Mouse (Mus musculus) limb, embryonic 15.5 days (tissue): ENCODE data around the gene Prokr2. TPM values are rescaled to one million over a fixed set of nuclear protein-coding genes. Genes with fewer than 3 reads are reported as not detected.

ENCODE experiments used
- ATAC-seq: fragments of 200-750 bp; cut with Nextera tagmentation; 2 replicates; pipeline ENCODE4 v1.8.0; 2017; ENCODE audit warnings: low read depth, moderate TSS enrichment; ENCODE audit not compliant: insufficient number of reproducible peaks, low FRiP score, low TSS enrichment
- H3K27ac ChIP-seq: fragments of 300-500 bp; sonication (generic); 2 replicates; pipeline ENCODE4 v1.5.1; 2015; ENCODE audit warnings: moderate library complexity, mild to moderate bottlenecking, inconsistent platforms
- H3K27me3 ChIP-seq: fragments of 300-500 bp; sonication (generic); 2 replicates; pipeline ENCODE4 v1.6.1; 2015; ENCODE audit warnings: inconsistent platforms
- H3K36me3 ChIP-seq: fragments of 300-500 bp; sonication (generic); 2 replicates; pipeline ENCODE4 v1.6.1; 2015; ENCODE audit warnings: inconsistent platforms
- H3K4me1 ChIP-seq: fragments of 300-500 bp; sonication (generic); 2 replicates; pipeline ENCODE4 v1.6.1; 2015; ENCODE audit warnings: inconsistent platforms
- H3K4me2 ChIP-seq: fragments of 300-500 bp; sonication (generic); 2 replicates; pipeline ENCODE4 v1.6.1; 2015; ENCODE audit warnings: mild to moderate bottlenecking, inconsistent platforms
- H3K4me3 ChIP-seq: fragments of 300-500 bp; sonication (generic); 2 replicates; pipeline ENCODE4 v1.5.1; 2015; ENCODE audit warnings: mild to moderate bottlenecking, inconsistent platforms
- H3K9ac ChIP-seq: fragments of 300-500 bp; sonication (generic); 2 replicates; pipeline ENCODE4 v1.6.1; 2015; ENCODE audit warnings: inconsistent platforms
- H3K9me3 ChIP-seq: fragments of 300-500 bp; sonication (generic); 2 replicates; pipeline ENCODE4 v1.6.1; 2016; ENCODE audit warnings: inconsistent platforms
- WGBS: fragments of 180-500 bp; shearing (Covaris S2); methylation state at CpG from one replicate; pipeline ENCODE4 v1.1.7; 2015; 5-methylcytosine and 5-hydroxymethylcytosine counted together
- polyA plus RNA-seq: library from polyadenylated mRNA; unstranded; fragments of >200 nt; fragmentation: Nextera tagmentation; extraction: Ambion mirVana; gene quantifications from 2 replicates; pipeline ENCODE4 v1.2.1, GENCODE M21; 2015

The Prokr2 gene
- polyA plus RNA-seq, 1 experiment from 2014 or later = 2.4 TPM

DNA sequence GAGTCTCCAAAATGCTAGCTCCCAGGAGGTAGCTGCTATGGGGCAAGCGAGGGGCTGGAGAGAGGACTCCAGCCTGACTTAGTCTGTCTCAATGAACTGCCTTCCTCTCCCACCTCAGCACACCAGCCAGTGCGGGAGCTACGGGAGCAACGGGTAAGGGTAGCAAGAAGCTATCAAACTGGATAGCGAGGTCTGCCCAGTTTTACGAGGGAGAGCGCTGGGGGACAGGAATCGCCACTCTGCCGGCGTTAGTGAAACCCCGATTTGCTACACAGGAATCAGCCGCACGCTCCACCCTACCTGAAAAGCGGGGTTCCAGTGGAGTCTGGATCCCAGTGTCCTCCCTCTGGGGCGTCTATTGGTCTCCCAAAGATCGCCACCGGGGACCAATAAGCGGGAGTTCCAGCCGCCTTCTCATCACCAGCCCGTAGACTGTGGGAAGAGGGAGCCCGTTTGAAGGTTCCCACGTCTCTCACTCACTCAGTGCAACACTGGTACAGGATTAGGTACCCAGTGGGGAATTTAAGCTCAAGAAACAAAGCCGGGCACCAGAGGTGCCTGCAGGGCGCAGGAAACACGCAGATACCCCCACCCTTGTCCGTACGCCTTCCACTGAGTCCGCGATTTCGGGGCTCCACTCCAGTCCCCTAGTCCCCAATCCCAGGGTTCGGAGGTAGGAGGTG lies 595 bp downstream of the Prokr2 start:
- H3K4me3 ChIP-seq = peak overlapping the region; percentile 48
- ATAC-seq = no peak
- H3K4me1 ChIP-seq = peaks cover 14% of the 10 kb centered on the region
- H3K9me3 ChIP-seq = no peaks in the 10 kb centered on the region
- peak overlapping the region; percentile 87 for H3K4me2 ChIP-seq
- H3K27me3 ChIP-seq = peaks cover 13% of the 10 kb centered on the region
- no peak overlapping the region for H3K27ac ChIP-seq
- H3K36me3 ChIP-seq = no peaks in the 10 kb centered on the region
- under 1% methylated on average over 31 of the region's 31 CpGs for WGBS
- peak overlapping the region; percentile 18; the same call in 1 of the 2 replicates for H3K9ac ChIP-seq

- no peak for ATAC-seq
- Histone ChIP-seq H3K4me2 (no peak overlapping the region), H3K36me3 (no peaks in the 10 kb centered on the region)
These were observed 2.9 kb downstream of the Prokr2 start for GRCm38 (mm10) chr2:132382308-132382707.

GRCm38 (mm10) chr2:132379690-132380089 lies 5.6 kb downstream of the Prokr2 start:
- Histone ChIP-seq H3K9ac (no peak overlapping the region), H3K9me3 (no peaks in the 10 kb centered on the region), H3K4me3 (no peak overlapping the region), H3K36me3 (no peaks in the 10 kb centered on the region), H3K4me1 (peaks cover 6% of the 10 kb centered on the region), H3K27ac (no peak overlapping the region), H3K4me2 (no peak overlapping the region), H3K27me3 (peaks cover 7% of the 10 kb centered on the region)
- ATAC-seq = no peak
- 35% methylated on average over 4 of the region's 4 CpGs for WGBS

More at GRCm38 (mm10) chr2:132382308-132382707, 2.9 kb downstream of the Prokr2 start:
- Histone ChIP-seq H3K9me3 (no peaks in the 10 kb centered on the region), H3K9ac (no peak overlapping the region), H3K27ac (no peak overlapping the region), H3K27me3 (peaks cover 13% of the 10 kb centered on the region), H3K4me1 (peaks cover 14% of the 10 kb centered on the region), H3K4me3 (no peak overlapping the region)
- 65% methylated on average over 2 of the region's 2 CpGs for WGBS

- no peak for ATAC-seq
- Histone ChIP-seq H3K4me2 (no peak overlapping the region), H3K4me1 (no peaks in the 10 kb centered on the region), H3K4me3 (no peak overlapping the region), H3K27ac (no peak overlapping the region), H3K36me3 (no peaks in the 10 kb centered on the region), H3K9me3 (no peaks in the 10 kb centered on the region), H3K27me3 (no peaks in the 10 kb centered on the region), H3K9ac (no peak overlapping the region)
- WGBS = 66% methylated on average over 10 of the region's 10 CpGs
These were observed 6.6 kb downstream of the Prokr2 start for GRCm38 (mm10) chr2:132378602-132379150.

GRCm38 (mm10) chr2:132377436-132377835 lies 7.8 kb downstream of the Prokr2 start:
- no peak for ATAC-seq

DNA sequence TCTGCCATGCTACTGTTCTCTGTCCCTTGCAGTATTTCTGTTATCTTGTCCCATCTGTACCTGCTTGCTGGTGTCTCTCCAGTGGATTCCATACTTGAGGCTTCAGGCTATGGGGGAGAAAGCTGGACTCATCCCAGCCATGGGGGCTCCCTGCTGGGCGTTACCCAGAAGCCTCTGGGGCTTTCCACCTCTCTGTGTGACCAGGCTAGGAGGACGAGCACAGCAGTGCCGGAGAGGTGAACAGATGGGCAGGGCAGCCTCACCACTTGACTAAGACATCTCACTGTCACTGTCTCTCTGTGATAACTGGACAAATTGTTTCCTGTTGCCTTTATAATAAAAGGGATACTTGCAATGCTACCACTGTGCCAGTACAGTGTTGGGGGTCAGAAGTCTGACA lies 9.5 kb downstream of the Prokr2 start:
- Histone ChIP-seq H3K4me2 (no peak overlapping the region), H3K9ac (no peak overlapping the region), H3K4me1 (no peaks in the 10 kb centered on the region), H3K9me3 (no peaks in the 10 kb centered on the region), H3K36me3 (no peaks in the 10 kb centered on the region), H3K27me3 (no peaks in the 10 kb centered on the region), H3K4me3 (no peak overlapping the region), H3K27ac (no peak overlapping the region)
- ATAC-seq = no peak
- 79% methylated on average over 3 of the region's 3 CpGs for WGBS

More at GRCm38 (mm10) chr2:132377436-132377835, 7.8 kb downstream of the Prokr2 start:
- Histone ChIP-seq H3K4me1 (no peaks in the 10 kb centered on the region), H3K4me2 (no peak overlapping the region), H3K9me3 (no peaks in the 10 kb centered on the region), H3K36me3 (no peaks in the 10 kb centered on the region), H3K9ac (no peak overlapping the region), H3K27me3 (no peaks in the 10 kb centered on the region), H3K4me3 (no peak overlapping the region), H3K27ac (no peak overlapping the region)
- 86% methylated on average over 2 of the region's 2 CpGs for WGBS

DNA sequence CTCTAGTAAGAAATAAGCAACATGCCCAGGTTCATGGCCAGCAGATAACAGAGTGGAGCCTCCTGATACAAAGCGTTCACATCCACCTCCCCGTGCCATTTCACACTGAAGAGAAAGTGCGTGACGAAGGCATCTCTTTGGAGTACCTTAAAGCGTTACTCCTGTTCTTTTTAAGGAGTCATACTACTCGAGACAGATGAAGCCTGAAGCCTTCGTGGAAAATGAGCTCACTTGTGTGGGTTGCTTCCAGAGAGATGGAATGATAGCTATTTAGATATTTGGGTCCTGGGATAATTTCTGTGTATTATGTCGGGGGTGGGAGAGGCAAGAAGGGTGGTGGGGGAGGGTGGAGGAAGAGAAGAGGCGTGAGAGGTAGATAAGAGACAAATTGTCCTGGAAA lies 10.1 kb downstream of the Prokr2 start:
- H3K4me2 ChIP-seq = no peak overlapping the region
- no peaks in the 10 kb centered on the region for H3K4me1 ChIP-seq
- ATAC-seq = no peak
- no peaks in the 10 kb centered on the region for H3K9me3 ChIP-seq
- no peak overlapping the region for H3K9ac ChIP-seq
- 81% methylated on average over 9 of the region's 9 CpGs for WGBS
- no peaks in the 10 kb centered on the region for H3K36me3 ChIP-seq
- H3K27me3 ChIP-seq = no peaks in the 10 kb centered on the region
- H3K4me3 ChIP-seq = no peak overlapping the region
- H3K27ac ChIP-seq = no peak overlapping the region

DNA sequence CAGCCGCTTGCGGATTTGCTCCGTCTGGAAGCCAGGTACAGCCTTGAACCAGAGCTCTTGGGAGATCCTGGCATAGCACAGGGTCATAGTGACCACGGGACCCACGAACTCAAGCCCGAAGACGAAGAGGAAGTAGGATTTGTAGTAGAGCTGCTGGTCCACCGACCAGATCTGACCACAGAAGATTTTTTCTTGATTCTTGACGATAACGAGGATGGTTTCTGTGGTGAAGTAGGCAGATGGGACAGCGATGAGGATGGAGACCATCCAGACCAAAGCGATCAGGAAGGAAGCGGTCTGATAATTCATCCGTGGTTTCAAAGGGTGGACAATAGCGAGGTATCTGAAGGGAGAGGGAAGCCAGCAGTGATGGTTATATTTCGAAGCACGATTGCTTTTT lies 11.5 kb downstream of the Prokr2 start:
- ATAC-seq = no peak
- Histone ChIP-seq H3K9me3 (no peaks in the 10 kb centered on the region), H3K4me3 (no peak overlapping the region), H3K4me2 (no peak overlapping the region), H3K9ac (no peak overlapping the region), H3K27ac (no peak overlapping the region), H3K4me1 (no peaks in the 10 kb centered on the region), H3K36me3 (no peaks in the 10 kb centered on the region), H3K27me3 (no peaks in the 10 kb centered on the region)
- 88% methylated on average over 17 of the region's 17 CpGs for WGBS

GRCm38 (mm10) chr2:132368433-132368832 lies 16.8 kb downstream of the Prokr2 start:
- no peaks in the 10 kb centered on the region for H3K27me3 ChIP-seq
- H3K9ac ChIP-seq = no peak overlapping the region
- no peaks in the 10 kb centered on the region for H3K4me1 ChIP-seq
- ATAC-seq = no peak
- H3K9me3 ChIP-seq = no peaks in the 10 kb centered on the region
- H3K27ac ChIP-seq = no peak overlapping the region
- whole genome bisulfite sequencing = 81% methylated on average over 3 of the region's 3 CpGs
- H3K4me3 ChIP-seq = no peak overlapping the region
- H3K36me3 ChIP-seq = no peaks in the 10 kb centered on the region
- no peak overlapping the region for H3K4me2 ChIP-seq

GRCm38 (mm10) chr2:132343846-132344245 lies 41.4 kb downstream of the Prokr2 start:
- WGBS = 78% methylated on average over 11 of the region's 11 CpGs

GRCm38 (mm10) chr2:132341293-132341692 lies 44.0 kb downstream of the Prokr2 start:
- Histone ChIP-seq H3K4me3 (no peak overlapping the region), H3K9ac (no peak overlapping the region), H3K4me1 (no peaks in the 10 kb centered on the region), H3K27ac (no peak overlapping the region), H3K4me2 (no peak overlapping the region), H3K36me3 (no peaks in the 10 kb centered on the region), H3K9me3 (no peaks in the 10 kb centered on the region), H3K27me3 (no peaks in the 10 kb centered on the region)
- WGBS = 91% methylated on average over 3 of the region's 3 CpGs
- no peak for ATAC-seq

More at GRCm38 (mm10) chr2:132343846-132344245, 41.4 kb downstream of the Prokr2 start:
- Histone ChIP-seq H3K36me3 (no peaks in the 10 kb centered on the region), H3K27ac (no peak overlapping the region), H3K4me2 (no peak overlapping the region), H3K4me3 (no peak overlapping the region), H3K4me1 (no peaks in the 10 kb centered on the region), H3K27me3 (no peaks in the 10 kb centered on the region), H3K9ac (no peak overlapping the region), H3K9me3 (no peaks in the 10 kb centered on the region)
- ATAC-seq = no peak

GRCm38 (mm10) chr2:132340350-132340749 lies 44.9 kb downstream of the Prokr2 start:
- no peak overlapping the region for H3K4me3 ChIP-seq
- WGBS = 67% methylated on average over 2 of the region's 2 CpGs
- no peak overlapping the region for H3K9ac ChIP-seq
- H3K36me3 ChIP-seq = no peaks in the 10 kb centered on the region
- no peaks in the 10 kb centered on the region for H3K4me1 ChIP-seq
- no peaks in the 10 kb centered on the region for H3K27me3 ChIP-seq
- no peak overlapping the region for H3K27ac ChIP-seq
- no peaks in the 10 kb centered on the region for H3K9me3 ChIP-seq
- ATAC-seq = no peak
- H3K4me2 ChIP-seq = no peak overlapping the region
